Mouse (Mus musculus) lung, postnatal 14 days (tissue): Measurements from ENCODE around the gene Itpr3.

Experiments
- DNase-seq: peaks from one replicate; pipeline ENCODE4 v3.0.0; 2021

Gene Itpr3

DNA sequence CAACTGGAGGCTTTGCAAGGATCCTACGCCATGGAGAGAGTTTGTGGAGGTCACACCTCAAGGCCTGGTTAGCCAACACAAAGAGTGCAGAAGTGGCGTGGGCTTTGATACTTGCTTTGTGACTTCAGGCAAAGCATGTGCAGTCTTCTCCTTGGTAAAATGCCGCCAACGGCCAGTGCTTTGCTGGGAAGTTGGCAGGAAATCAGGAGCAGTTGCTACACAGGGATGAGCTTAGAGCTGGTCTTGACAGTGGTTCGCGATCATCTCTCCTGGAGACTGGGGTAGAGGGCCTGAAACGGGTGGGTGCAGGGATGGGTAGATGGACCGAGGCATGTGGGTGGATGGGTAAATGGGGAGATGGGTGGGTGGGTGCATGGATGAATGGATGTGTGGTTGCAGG lies 15.3 kb downstream of the Itpr3 start:
- no peak for DNase-seq

DNA sequence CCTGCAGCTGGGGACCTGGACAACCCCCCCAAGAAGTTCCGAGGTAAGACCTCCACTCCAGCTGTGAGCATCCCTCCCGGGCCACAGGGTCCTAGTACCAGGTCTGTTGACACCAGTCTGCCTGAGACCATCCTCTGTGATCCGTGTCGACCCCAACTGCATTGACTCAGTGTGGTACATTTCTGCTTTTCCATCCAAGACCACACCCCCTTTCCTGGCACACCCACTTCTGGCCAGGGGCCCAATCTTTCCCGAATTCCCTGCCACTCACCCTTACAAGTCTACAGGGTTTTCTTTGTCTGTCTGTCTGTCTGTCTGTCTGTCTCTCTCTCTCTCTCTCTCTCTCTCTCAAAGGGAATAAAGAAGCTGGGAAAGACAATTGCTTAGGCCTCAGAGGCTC lies 16.0 kb downstream of the Itpr3 start:
- no peak for DNase-seq

DNA sequence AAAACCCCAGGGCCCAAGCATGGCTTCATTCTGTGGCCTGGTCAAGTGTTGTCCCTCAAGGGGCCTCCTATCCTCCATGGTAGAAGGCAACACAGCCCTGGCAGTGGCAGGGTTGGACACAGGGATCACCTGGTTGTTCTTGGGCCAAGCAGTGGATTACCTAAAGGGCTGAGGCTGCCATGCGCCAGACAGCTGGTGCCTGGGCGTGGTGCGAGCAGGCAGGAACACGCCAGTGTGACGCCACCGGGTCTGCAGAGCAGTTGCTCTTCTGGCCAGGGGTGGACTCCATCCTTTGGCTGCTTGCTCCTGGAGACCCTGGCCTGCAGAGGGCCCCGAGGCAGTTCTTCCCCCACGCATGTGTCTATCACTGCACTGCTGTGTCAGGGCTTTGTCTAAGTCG lies 16.7 kb downstream of the Itpr3 start:
- no peak for DNase-seq

DNA sequence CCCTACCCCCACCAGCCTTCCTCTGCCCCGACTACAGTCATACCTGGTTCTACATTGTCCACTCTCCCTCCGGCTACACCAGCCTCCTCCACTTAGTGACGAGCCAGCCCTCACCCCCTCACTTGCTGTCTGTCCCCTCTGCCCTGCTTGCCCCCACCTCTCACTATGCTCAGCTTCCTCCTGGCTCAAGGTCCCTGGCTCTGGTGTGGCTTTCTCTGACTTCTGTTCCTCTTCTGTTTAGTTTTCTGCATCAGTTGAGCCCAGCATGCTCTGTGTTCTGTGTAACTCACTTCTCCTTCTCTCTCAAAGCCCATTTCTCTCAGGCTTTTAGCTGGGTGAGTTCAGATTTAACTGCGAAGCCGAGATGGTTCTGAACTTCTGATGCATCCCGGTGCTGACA lies 17.1 kb downstream of the Itpr3 start:
- no peak for DNase-seq

DNA sequence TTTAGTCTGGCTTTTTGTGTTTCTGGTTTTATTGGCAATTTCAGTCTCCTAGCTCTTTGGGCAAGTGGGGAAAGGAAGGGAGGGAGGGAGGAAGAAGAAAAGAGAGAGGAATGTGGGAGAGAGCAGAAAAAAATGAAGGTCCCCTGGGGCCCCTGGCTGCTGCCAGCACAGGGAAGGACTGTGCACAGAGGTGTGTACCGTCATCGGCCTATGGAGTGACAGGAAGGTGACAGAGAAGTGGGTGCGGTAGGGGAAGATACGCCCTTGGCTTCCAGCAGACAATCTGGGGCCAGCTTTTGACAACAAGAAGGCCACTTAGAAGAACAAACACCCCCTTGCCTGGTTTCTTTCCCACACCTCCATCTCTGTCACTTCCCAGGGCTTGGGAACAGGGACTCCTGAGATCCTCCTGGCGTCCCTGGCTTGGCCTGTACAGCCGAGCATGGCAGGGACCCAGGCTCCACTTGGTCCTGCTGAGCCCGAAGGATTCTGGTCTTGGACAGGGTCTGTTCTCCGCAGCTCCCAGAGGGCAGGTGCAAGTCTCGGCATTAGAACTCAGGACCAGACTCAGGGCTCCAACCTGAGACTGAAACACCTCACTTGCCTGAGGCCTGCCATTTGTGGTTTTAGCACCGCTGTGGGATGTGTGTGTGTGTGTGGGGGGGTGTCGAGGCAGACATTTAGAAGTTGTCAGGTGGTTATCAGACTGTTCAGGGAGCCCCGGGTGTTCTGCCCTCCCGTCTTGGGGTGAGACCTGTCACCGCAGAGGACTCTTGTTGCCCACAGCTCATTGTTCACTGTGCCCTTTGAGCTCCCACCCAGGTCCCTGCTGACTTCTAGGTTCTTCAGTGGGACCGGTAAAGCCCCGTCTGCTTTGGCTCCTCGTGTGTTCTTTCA lies 18.0 kb downstream of the Itpr3 start:
- DNase-seq = no peak

DNA sequence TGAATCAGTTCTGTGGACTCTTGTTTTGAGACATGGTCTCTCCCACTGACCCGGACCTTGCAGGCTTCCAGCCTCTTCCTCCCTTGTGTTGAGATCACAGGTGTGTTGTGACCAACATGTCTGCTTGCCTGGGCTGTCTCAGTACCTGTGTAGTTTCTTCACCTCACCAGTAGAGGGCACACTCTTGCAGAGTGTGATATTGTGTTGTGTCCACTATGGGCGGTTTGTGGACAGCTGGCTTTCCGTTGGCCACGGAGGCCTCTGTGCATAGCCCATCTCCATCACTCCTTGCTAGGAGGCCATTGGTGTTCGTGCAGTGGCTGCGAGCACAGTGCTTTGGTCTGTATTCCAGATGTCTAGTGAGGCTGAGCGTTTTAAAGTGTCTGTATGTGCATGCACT lies 20.0 kb downstream of the Itpr3 start:
- DNase-seq = no peak

DNA sequence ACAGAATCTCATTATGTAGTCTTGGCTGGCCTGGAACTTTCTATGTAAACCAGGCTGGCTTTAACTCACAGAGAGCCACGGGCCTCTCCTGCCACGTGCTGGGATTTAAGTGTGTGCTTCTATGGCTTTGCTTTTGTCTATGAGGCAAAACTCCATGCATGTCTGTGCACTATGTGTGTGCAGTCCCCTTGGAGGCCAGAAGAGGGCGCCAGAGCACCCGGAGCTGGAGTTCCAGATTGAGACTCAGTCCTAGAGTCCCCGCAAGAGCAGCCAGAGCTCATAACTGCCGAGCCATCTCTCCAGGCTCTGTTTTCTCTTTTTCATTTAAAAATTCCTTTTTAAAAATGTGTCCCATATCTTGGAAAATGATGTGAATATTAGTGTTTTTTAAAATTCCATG lies 20.8 kb downstream of the Itpr3 start:
- no peak for DNase-seq

DNA sequence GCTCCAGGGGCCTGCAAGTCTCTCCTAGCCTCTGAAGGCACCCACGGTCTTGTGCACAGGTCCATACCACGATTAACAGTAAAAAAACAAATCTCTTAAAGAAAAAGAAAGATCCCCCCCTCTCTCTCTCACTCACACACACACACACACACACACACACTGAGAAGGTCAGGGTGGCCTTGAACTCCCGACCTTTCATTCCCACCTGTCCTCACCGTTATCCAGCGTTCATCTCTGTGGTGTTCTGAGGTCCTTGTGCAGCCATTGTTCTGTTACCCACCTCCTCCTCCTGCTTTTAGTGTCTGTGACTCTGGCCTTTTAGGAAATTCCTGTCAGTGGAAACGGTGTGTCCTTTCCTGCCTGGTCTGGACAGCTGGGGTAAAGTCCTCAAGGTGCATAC lies 21.4 kb downstream of the Itpr3 start:
- no peak for DNase-seq

DNA sequence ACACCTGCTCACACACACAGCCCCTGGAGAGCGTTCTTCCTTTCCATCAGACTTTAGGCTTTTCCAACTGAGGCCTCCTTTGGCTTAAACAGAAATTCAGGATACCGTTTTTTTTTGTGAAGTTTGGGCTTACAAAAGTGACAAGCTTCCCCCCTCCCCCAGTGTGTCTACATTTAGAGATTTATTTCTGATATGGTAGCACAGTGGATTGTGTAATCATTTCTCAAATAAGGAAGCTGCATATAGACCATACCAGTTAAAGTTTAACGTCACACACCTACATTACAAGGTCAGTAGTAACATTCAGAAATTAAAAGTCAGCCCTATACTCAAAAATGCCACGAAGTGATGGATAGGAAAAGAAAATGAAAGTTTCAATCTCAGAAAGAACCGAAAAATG lies 24.8 kb downstream of the Itpr3 start:
- no peak for DNase-seq

DNA sequence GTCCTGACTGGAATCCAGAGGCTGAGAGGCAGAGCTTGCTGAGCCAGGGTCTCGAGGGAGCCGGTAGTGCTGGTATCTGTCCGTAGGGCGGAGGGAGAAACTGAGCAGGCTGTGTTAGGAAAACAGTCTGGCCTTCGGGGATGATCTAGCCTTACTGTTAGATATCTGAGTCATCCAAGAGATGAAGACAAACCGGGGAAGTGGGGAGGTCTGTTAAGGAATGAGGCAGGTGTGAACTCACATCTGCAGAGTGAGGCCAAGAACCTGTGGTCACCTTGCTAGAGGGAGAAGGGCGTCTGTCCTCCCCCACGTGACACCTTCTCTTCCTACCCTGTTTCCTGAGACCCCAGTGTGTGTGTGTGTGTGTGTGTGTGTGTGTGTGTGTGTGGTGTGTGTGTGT lies 25.7 kb downstream of the Itpr3 start:
- no peak for DNase-seq

DNA sequence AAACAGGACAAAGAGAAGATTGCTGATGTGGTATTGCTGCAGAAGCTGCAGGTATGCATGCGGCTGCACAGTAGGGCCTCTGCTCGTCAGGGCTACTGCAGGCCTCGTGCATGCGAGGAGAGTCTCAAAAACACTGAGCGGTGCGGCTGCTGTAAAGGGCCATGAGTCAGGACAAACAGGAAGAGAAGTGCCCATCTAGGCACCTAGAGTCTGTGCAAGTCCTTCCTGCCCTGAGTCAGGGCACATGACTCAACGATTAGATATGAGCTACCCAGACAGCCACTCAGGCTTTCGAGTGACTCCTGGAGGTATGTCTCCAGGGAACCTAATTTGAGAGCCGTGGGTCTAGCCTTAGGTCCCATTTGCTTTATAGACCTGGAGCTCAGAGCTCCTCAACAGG lies 26.5 kb downstream of the Itpr3 start:
- no peak for DNase-seq

DNA sequence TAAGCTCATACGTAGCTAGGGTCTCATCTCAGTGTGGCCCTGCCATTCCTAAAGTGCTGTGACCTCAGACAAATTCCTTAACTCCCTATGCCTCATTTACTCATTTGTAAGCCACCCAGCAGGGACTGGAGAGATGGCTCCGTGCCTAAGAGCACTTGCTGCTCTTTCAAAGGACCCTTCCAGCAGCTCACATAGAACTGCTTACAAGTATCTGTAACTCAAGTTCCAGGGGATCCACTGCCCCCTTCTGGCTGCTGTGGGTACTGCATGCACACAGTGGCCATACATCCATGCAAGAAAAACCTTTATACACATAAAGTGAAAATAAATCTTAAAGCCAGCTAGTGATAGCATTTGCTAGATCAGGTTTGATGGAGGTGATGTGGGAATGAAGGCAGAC lies 28.6 kb downstream of the Itpr3 start:
- peak; percentile 70 for DNase-seq

DNA sequence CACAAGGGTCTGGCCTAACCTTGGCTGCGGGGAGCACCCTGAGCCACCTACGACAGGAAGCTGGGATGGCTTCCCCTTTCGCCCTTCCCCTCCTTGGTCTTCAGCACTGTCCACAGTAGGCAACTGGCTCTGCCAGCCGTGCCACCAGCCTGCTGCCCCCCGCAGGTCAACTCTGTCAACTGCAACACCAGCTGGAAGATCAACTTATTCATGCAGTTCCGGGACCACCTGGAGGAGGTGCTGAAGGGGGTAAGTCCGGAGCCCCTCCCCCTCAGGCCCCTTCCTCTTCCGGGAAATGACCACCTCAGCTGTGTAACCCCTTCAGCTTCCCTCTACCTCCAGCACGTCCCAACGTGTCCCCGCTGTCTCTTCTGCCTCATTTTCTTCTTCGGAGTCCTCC lies 30.3 kb downstream of the Itpr3 start:
- DNase-seq = peak; percentile 27

DNA sequence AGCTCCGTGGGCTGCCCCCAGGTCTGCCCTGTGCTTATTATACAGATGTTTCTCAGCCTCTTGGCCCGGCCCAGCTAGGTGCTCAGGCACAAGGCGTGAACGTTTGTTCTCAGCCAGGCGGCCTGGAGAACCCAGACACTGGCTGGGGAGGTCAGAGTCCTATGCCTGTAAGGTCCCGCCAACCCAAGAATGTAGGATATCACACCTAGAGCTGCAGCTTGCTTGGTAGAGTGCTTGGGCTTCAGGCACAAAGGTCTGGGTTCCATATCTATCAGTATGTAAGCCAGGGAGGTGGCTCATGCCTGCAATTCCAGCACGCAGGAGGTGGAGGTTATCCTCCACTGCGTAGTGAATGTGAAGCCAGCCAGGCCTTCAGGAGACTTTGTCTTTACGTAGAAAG lies 33.0 kb downstream of the Itpr3 start:
- no peak for DNase-seq

DNA sequence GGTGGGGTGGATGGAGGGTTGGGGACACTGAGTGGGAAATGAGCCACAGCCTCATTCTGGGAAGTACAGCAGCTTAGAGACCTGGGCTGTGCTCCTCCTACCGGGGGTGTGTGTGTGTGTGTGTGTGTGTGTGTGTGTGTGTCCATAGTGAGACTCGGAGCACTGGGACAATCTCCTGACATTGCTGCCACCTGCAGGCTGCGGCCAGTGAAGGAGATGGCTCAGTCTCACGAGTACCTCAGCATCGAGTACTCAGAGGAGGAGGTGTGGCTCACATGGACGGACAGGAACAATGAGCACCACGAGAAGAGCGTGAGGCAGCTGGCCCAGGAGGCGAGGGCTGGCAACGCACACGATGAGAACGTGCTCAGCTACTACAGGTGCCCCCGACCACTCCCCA lies 38.6 kb downstream of the Itpr3 start:
- DNase-seq = peak; percentile 54

DNA sequence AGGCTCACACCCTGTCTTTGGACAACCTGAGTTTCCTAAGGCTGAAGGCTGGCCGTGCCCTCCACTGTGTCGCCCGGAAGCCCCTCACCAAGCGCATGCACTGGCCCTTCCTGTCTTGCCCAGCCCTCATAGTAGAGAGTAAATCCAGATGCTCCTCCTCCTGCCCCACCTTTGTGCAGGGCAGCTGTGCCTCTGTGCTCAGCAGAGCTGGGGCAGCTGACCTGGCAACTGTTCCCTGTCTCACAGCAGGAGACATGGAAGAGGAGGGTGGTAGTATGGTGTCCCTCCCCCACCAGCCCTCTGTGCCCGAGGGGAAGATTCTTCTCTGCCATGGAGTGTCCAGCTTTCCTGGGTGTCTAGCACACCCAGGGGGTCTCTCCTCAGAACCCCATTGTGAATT lies 44.6 kb downstream of the Itpr3 start:
- DNase-seq = no peak

DNA sequence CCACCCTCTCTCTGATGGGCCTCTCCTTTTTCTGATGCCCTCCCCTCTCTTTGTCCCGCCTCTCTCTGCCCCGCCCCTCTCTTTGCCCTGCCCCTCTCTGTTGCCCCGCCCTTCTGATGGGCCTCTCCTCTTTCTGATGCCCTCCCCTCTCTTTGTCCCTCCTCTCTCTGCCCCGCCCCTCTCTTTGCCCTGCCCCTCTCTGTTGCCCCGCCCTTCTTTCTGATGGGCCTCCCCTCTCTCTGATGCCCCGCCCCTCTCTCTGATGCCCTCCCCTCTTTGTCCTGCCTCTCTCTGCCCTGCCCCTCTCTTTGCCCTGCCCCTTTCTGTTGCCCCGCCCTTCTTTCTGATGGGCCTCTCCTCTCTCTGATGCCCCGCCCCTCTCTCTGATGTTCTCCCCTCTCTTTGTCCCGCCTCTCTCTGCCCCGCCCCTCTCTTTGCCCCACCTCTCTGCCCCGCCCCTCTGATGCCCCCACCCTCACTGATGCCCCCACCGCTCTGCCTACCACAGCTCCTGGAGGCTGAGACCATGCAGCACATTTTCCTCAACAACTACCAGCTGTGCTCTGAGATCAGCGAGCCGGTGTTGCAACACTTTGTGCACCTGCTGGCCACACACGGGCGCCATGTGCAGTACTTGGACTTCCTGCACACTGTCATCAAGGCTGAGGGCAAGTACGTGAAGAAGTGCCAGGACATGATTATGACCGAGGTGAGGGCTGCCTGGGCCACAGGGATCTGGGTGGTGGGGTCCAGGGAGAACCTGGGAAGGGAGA lies 48.8 kb downstream of the Itpr3 start:
- no peak for DNase-seq

DNA sequence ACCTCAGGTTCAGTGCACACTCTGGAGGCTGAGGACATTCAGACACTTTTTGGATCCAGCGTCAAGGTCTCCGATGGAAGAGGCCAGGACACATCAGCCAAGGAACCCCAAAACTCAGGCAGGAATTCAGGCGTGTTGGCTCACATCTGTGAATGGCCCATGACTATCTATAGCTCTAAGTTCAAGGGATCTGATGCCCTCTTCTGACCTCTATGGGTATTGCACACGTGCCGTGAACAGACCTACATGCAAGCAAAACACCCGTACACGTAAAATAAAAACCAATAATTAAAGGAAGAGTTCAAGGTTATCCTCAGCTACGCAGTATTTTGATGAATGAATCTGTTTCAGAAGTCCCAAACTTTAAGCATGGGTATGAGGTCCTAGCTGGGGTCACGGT lies 49.6 kb downstream of the Itpr3 start:
- peak; percentile 29 for DNase-seq

DNA sequence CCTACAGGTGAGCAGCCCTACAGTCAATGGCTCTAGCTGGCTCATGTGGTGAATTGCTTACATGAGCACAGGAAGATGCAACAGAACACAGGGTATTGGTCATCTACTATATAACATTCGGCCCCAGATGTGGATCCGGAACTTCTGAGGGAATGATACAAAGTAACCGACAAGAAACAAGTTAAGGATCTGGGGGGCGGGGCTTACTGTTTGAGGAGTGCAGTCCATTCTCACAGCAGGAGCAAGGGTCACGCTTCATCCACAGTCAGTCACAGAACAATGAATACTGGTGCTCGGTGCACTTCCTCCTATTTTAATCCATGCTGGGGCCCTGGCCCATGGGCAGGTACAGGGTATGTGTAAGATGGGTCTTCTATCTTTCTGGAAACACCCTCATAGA lies 50.8 kb downstream of the Itpr3 start:
- no peak for DNase-seq

DNA sequence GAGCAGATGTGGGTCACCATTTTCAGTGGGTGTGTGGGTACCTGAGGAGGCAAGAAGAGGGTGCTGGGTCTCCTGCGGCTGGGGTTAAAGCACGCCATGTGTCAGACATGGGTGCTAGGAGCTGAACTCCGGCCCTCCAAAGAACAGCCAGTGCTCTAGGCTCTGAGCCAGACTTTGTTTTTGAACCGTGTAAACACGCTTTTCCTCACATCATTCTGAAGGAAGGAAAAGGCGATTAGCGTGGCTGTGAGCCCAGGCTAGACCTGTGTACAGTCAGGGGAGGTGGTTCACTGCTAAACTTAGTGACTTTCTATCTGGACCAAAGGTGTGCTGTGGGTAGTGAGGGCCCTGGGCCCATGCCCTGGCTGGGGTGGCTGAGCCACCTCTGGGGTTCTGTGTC lies 53.0 kb downstream of the Itpr3 start:
- DNase-seq = peak; percentile 63

DNA sequence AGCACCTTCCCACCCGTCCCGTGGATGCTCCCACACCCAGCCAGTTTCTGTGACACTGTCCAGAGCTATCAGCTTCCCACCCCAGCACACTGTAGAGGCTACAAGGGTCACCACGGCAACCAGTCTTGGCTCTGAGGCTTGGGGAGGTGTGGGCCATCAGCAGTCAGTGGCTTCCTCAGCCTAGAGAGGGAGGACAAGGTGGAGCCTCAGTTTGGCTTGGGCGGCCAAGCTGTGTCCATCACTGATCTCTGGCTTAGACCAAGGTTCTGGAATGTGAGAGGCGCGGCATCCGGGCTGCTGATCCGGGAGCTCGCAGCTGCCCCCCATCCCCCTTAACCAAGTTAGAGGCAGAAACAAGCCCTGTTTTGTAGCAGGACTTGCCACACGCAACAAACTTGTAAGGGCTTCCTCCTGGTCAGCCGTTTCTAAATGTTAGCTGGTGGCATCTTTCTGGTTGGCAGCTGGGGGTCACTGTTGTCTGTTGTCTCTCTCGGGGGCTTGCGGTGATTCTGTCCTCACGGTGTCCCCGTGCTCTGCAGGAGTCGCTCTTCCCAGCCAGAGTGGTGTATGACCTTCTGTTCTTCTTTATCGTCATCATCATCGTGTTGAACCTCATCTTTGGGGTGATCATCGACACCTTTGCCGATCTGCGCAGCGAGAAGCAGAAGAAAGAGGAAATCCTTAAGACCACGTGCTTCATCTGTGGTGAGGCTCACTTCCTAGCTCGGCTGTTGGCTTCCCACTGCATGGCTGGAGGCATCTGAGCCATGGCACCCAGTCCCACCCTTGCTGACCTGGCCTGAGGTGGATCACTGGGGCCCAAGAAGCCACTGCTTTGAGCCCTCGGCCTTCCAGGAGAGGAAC lies 61.8 kb downstream of the Itpr3 start:
- peak; percentile 21 for DNase-seq

DNA sequence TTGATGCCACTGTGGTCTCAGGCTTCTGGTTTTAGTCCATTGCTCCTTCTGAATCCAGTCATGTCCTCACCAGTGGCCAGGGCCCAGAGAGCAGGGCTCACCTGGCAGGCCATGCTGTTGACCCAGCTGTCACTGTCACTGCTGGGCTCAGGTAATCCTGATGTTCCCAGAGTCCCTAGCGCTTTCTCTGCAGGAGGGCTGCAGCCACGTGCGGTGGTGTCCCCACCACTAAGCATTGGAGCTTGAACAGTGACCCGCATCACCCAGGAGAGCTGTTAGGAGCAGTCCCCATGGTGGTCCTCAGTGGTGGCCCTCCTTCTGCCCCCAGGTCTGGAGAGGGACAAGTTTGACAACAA lies 62.4 kb downstream of the Itpr3 start:
- no peak for DNase-seq

DNA sequence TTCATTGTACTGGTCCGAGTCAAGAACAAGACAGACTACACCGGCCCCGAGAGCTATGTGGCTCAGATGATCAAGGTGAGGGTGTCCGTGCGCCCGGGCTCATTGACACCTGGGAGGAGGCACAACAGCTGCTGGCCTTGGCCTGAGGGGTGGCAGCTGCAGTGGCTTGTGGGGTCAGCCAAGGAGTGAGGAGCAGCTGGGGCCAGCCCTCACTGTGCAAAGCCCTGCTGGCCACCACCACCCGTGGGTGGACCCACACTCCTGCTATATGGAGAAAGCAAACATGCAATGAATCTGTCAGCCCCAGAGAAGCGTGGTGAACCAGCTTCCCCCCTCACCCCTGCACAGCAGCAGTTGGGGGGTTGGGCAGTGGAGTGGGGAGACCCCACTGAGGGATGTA lies 62.9 kb downstream of the Itpr3 start:
- DNase-seq = no peak
